Mouse (Mus musculus) cortical plate, adult 2 months (tissue): ENCODE data around the gene Gcdh.

ENCODE experiments used
- CTCF ChIP-seq: fragments of 200-500 bp; IDR thresholded peaks from 2 replicates; pipeline ENCODE4 v1.5.1; 2011; ENCODE audit warnings: mild to moderate bottlenecking, control low read depth, low read length; ENCODE audit not compliant: insufficient read depth; ENCODE audit errors: extremely low read depth
- POLR2A ChIP-seq: fragments of 200-500 bp; IDR thresholded peaks from 2 replicates; pipeline ENCODE4 v1.6.1; 2011; ENCODE audit warnings: mild to moderate bottlenecking, low read length, control low read depth; ENCODE audit not compliant: insufficient read depth; ENCODE audit errors: extremely low read depth

- TF ChIP-seq CTCF (no peak), POLR2A (no peak)
Measured at GRCm38 (mm10) chr8:84874339-84874738, 19.4 kb downstream of the Gcdh start.
